In the genomic region with DNA sequence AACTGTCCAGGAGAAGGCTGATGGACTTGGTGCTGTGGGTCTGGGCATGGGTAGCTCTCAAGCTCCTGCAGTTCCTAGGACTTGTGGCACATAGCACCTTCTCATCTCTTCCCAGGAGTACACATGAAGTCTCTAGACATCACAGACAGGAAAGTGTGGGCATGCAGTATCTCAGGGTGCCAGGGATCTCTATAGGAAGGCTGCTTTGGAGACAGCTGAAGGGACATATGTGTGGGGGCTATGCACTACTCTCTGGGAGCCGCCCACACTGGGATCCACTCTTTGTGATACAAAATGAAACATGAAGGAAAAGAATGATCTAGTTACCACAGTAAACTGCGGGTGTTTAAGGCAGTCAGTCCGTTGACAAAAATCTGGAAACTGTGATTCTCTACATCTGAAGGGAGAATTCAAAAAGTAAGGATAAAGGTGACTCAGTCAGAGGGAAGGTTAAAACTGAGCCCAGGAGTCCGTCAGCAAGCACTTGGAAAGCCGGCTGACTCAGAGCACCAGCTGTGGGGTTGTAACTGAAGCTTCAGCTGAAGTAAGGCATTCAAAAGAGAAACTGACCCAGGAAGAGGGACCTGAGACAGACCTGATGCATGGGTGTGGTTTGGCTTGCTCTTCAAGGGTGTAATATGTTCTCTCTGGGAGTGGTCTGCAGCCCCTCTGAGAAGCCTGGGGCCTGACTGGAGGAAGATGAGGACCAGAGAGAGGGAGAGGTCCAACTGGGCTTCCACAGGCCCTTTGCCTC, we compare ENCODE assay signal across 11 mouse cellular contexts. TPM values are rescaled to one million over a fixed set of nuclear protein-coding genes. Genes with fewer than 3 reads are reported as not detected.
DNase-seq lines count a peak whose midpoint lies in the region; ATAC-seq and TF ChIP-seq lines count a peak whose summit lies in the region.
"Had no signal": no experiment of that assay in that cellular context is flagged by ENCODE, and none has a peak within 500 bp of the region (broad histone marks: within the 10 kb centered on the region; RNA-seq: fewer than 3 reads in every experiment).

No protein-coding gene starts in this region.

- H3K36me3 ChIP-seq in forebrain, embryonic 15.5 days, result no peaks in the 10 kb centered on the region
- peaks cover 22% of the 10 kb centered on the region for H3K36me3 ChIP-seq in forebrain, embryonic 12.5 days (replicated peaks)

- no peak for ATAC-seq in forebrain, embryonic 15.5 days (replicated peaks)
- ATAC-seq in forebrain, embryonic 12.5 days (ENCODE audit: low FRiP score), result no peak
- ATAC-seq in inflammation-experienced regulatory T-cells, adult 6 months, result no peak

- no peak overlapping the region for H3K4me3 ChIP-seq in forebrain, embryonic 15.5 days
- no peak overlapping the region for H3K4me3 ChIP-seq in forebrain, embryonic 12.5 days (replicated peaks)
- H3K4me3 ChIP-seq in layer of hippocampus, adult 2 months, result no peak overlapping the region
- H3K4me3 ChIP-seq: neural tube, embryonic 12.5 days had no signal

- H3K4me1 ChIP-seq in forebrain, embryonic 15.5 days, result 0 out of 2 replicates have a peak, but pooled peaks cover 11% of the 10 kb centered on the region
- no peaks in the 10 kb centered on the region for H3K4me1 ChIP-seq in forebrain, embryonic 12.5 days
- H3K4me1 ChIP-seq: neural tube, embryonic 12.5 days had no signal

- no peaks in the 10 kb centered on the region for H3K27me3 ChIP-seq in forebrain, embryonic 15.5 days
- no peaks in the 10 kb centered on the region for H3K27me3 ChIP-seq in forebrain, embryonic 12.5 days
- H3K27me3 ChIP-seq: neural tube, embryonic 12.5 days had no signal

- intact Hi-C loops in left cerebral cortex, postnatal 25 days (cut with DNase I), result loop anchor here (1.0 to 5.0 kb wide), 4 partner anchors 61 to 464 kb away; a partner anchor contains a TSS

- H3K4me2 ChIP-seq in forebrain, embryonic 15.5 days (replicated peaks), result no peak overlapping the region
- H3K4me2 ChIP-seq in forebrain, embryonic 12.5 days, result no peak overlapping the region
- H3K4me2 ChIP-seq: neural tube, embryonic 12.5 days had no signal

- H3K27ac ChIP-seq in forebrain, embryonic 15.5 days (replicated peaks), result 0 out of 2 replicates have a peak overlapping the region, but pooled peaks have one; percentile 11
- no peak overlapping the region for H3K27ac ChIP-seq in forebrain, embryonic 12.5 days
- peak overlapping the region; percentile 82 for H3K27ac ChIP-seq in layer of hippocampus, adult 2 months
- H3K27ac ChIP-seq: neural tube, embryonic 12.5 days had no signal

- TF ChIP-seq CTCF in layer of hippocampus, adult 2 months (conservative IDR thresholded peaks at IDR 0.05), result no peak

- 87% methylated on average over 5 of the region's 5 CpGs for WGBS in forebrain, embryonic 15.5 days
- 93% methylated on average over 5 of the region's 5 CpGs for WGBS in forebrain, embryonic 12.5 days

- peak; percentile 29 for DNase-seq in adipocyte (ENCODE audit: low spot score)
- peak; percentile 75 to 89 for DNase-seq in layer of hippocampus, adult 2 months (ENCODE audit: low spot score in 2 of 2)
- DNase-seq in left cerebral cortex, postnatal 25 days (ENCODE audit: low spot score in 2 of 2), result peak; percentile 87 to 98
- no peak for DNase-seq in adrenal gland, postnatal 14 days
- no peak for DNase-seq in thymus, postnatal 25 days
- DNase-seq: kidney, adult 18-20 months; lung, adult 18-20 months had no signal

- H3K9ac ChIP-seq in forebrain, embryonic 15.5 days (replicated peaks), result no peak overlapping the region
- no peak overlapping the region for H3K9ac ChIP-seq in forebrain, embryonic 12.5 days
- H3K9ac ChIP-seq: neural tube, embryonic 12.5 days had no signal

- H3K9me3 ChIP-seq in forebrain, embryonic 15.5 days, result no peaks in the 10 kb centered on the region
- H3K9me3 ChIP-seq in forebrain, embryonic 12.5 days, result no peaks in the 10 kb centered on the region
- H3K9me3 ChIP-seq: neural tube, embryonic 12.5 days had no signal

RNA-seq across cellular contexts. Expression of a gene that starts 22.0 kb away (rescaled TPM):
- polyA plus RNA-seq in forebrain, embryonic 15.5 days (2015; fragmentation: Nextera tagmentation; extraction: Ambion mirVana), result 39.8 and 46.6 TPM in 2 replicates
- 49.9 and 52.6 TPM in 2 replicates for polyA plus RNA-seq in forebrain, embryonic 12.5 days (2016; fragmentation: Nextera tagmentation; extraction: Ambion mirVana)
- total RNA-seq in layer of hippocampus, adult 2 months (2021), result 10 to 100 TPM; 23.2 to 26.3 TPM
- 10 to 100 TPM; 28.1 to 29.3 TPM for total RNA-seq in left cerebral cortex, postnatal 25 days (2021)
- polyA plus RNA-seq in inflammation-experienced regulatory T-cells, adult 6 months (2017; shearing (Covaris generic)), result 10 to 100 TPM; 18.6 to 40.0 (median 25.5) TPM
- total RNA-seq in adrenal gland, postnatal 14 days (2021), result 52.0 and 54.7 TPM in 2 replicates

RNA-seq across cellular contexts. Expression of a gene that starts 22.1 kb away (rescaled TPM):
- polyA plus RNA-seq in forebrain, embryonic 15.5 days (2015; fragmentation: Nextera tagmentation; extraction: Ambion mirVana), result 51.3 and 56.3 TPM in 2 replicates
- polyA plus RNA-seq in forebrain, embryonic 12.5 days (2016; fragmentation: Nextera tagmentation; extraction: Ambion mirVana), result 47.6 and 48.0 TPM in 2 replicates
- total RNA-seq in layer of hippocampus, adult 2 months (2021), result 10 to 100 TPM; 28.8 to 30.5 TPM
- 10 to 100 TPM; 35.6 to 35.7 TPM for total RNA-seq in left cerebral cortex, postnatal 25 days (2021)
- 10 to 100 TPM; 52.3 to 62.0 (median 56.7) TPM for polyA plus RNA-seq in inflammation-experienced regulatory T-cells, adult 6 months (2017; shearing (Covaris generic))
- total RNA-seq in adrenal gland, postnatal 14 days (2021), result 35.2 and 43.1 TPM in 2 replicates

Comparison
In these comparisons a context has a peak if more than half of its experiments do, and no peak if none do; other contexts are left out.
1. DNase-seq: peak in adipocyte (single experiment), layer of hippocampus, adult 2 months (2 of 2) and left cerebral cortex, postnatal 25 days (2 of 2); none in adrenal gland, postnatal 14 days (single experiment) and thymus, postnatal 25 days (single experiment).